Mouse (Mus musculus): ENCODE measurements around the gene Larp4b.

Larp4b gene

GRCm38 (mm10) chr13:9181106-9181505 is 87.4 kb downstream of the Larp4b start:
- DNase-seq = no peak

DNA sequence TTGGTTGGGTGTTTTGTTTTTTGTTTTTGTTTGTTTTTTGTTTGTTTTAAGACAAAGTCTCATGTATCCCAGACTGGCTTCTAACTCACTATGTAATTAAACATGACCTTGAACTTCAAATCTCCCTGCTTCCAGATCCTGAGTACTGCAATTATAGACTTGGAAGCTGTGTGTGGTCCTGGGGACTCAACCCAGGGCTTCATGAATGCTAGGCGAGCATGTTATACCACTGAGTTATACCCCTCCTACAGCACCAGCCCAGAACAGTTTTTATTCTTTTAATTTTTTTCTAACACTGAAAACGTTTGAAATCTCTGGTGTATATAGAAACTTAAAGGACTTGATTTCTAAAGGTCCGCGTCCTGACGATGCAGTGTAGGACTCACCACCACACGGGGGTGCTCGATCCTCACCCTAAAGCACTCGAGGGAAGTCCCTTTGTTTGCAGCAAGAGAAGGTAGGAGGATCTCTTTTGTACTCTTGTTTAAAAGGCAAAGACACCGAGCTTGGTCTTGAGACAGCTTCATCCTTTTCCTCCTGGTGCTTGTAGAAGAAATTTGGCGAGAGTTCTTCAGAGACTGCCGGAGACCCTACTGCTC is 88.1 kb downstream of the Larp4b start:
- DNase-seq = peak; percentile 44 to 79

DNA sequence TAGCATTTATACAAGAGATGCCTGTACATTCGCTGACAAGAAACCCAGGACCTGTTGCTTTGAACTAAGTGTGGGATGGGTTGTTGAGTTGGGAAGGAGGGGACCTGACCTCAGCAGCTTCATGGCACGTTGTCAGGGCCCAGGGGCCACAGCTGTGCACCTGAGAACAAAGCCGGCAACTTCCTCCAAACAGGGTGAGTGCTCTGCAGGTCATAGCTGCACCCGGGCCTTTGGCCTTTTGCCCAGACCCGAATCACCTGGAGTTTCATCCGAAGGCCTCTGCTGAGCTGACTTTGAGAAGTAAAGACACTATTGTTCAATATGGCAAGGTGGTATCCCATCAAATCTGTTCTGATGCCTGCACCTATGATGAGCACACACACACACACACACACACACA is 90.6 kb downstream of the Larp4b start:
- DNase-seq = no peak

DNA sequence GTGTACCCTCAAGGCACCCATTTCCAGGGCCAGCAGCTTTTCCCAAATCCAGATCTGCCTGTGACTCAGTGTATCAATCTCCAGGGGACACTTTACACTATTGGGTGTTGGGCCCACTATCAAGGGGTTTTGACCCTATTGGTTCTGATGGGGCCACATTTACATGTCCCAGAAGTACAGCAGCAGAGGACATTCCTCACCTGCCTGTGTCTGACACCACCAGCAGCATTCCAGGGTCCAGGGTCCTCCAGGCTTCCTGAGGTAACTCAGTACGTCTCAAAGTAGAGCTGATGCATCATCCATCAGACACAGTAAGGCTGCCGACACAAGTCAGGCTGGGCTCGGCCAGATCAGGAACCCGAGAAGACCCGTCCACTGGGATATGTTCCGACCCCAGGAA is 91.0 kb downstream of the Larp4b start:
- no peak for DNase-seq

DNA sequence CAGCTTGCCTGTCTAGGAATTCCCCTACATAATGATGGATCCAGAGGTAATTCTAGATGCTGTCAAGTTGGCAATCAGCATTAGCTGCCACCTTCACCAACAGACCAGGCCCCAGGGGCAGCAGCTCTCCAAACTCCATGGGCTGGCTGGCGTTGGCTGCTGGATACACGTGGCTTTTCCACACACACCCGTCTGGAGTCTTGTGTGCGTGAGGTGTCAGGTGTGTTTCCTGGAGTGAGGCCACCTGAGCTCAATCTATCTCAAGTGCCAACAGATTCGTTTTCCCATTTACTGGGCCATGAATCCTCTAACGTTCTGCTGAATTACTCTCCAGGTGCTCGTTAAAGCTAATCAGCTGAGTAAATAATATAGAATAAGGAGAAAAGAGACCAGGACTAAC is 93.5 kb downstream of the Larp4b start:
- no peak for DNase-seq

DNA sequence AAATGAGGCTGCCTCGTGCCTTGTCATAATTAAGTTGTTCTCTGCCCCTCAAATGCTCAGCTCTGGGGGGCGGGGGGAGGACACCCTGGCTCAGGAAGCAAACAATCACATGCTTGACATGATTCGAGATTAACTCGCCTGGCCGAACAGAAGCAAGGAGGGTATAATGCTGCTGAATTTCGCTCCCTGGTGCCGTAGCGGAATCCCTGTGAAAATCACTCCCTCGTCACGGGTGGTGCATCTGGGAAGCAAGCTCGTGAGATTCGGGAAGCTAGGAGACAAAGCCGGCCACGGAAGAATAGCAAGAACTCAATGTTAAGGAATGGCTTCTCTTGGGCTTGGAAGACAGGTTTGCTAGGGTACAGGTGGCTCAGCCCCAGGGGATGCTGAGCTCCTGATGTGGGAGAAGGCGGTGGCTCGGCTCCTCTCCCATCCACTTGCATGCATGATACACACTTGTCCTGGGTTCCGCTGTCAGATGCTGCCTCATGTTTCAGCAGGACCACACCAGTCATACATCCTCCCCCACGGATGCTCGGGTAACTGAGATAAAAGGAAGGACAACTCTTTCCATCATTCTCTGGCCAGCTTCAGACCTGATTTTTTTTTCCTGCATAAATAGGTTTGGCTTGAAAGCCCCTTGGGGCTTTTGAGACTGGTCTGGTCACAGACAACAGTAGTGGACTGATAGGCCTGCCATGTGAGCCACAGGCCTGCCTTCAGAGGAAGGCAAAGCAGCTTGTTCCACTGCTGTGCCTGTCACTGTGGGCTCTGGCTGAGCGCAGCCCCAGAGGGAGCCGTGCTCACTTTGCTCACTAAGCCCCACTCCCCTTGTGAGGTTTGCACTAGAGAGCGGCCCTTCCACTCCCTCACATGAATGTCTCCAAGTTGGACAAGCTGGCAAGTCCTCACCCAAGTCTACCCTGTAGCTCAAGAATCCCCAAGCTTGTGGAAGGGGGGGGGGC is 94.2 kb downstream of the Larp4b start:
- DNase-seq = no peak

- DNase-seq = no peak
These were observed 95.8 kb downstream of the Larp4b start for GRCm38 (mm10) chr13:9189481-9189880.

GRCm38 (mm10) chr13:9191172-9192140 is 97.8 kb downstream of the Larp4b start:
- DNase-seq = no peak

- no peak for DNase-seq
These were observed 99.2 kb downstream of the Larp4b start for GRCm38 (mm10) chr13:9192797-9193330.

GRCm38 (mm10) chr13:9194656-9195055 is 101.0 kb downstream of the Larp4b start:
- DNase-seq = no peak

DNA sequence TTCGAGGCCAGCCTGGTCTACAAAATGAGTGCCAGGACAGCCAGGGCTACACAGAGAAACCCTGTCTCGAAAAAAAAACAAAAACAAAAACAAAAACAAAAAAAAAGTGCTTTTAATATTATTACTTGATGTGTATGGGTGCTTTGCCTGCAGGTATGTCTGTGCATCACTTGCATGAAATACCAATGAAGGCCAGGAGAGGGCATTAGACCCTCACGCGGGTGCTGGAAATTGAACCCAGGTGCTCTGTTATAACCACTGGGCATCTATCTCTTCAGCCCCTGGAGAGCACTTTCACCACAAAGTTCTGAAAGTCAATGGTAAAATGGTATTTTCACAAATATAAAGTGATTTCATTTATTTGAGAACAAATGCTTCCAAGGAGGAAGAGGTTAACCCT is 101.9 kb downstream of the Larp4b start:
- DNase-seq = no peak

DNA sequence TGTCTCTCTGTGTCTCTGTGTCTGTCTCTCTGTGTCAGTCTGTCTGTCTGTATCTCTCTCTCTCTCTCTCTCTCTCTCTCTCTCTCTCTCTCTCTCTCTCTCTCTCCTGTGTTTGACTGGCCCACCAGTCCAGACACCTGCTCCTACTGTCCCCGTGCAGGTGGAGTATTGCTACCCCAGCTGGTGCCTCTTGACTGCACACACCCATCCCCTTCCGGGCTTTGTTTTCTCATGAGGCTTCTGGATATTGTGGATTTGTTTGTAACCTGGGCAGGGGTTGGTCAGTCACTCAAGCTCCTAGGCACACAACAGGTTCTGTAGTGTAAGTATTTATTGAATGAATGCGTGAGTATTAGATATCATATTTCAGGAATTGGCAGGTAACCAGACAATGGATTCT is 104.4 kb downstream of the Larp4b start:
- DNase-seq = no peak

- no peak for DNase-seq
These were observed 105.2 kb downstream of the Larp4b start for GRCm38 (mm10) chr13:9198728-9199464.

DNA sequence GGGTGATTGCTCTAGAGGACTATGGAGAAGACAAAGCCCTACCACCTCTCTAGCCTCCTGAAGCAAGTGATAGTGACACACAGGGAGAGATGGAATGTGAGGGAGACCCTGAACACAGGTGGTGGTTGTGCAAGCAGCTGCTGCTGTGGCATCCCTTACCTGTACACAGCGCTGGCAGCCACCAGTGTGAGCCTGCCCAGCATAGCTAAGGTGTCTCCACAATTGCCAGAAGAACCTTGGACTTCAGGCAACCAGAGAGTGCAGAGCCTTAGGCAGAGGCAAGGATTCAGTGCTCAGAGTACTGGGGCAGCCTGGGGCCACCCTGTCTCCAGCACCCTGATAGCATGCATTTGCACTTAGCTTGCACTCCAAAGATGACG is 105.8 kb downstream of the Larp4b start:
- DNase-seq = no peak

GRCm38 (mm10) chr13:9222761-9223405 is 129.2 kb downstream of the Larp4b start:
- no peak for DNase-seq

Data from spleen, adult 18-20 months (tissue).